Mouse (Mus musculus) E14TG2a.4 (cell line): ENCODE results near the gene Gm3404.

Experiments used
- H3K27me3 ChIP-seq: 2 replicates; pipeline ENCODE4 v1.6.1; 2014; ENCODE audit warnings: low read length, control low read depth; ENCODE audit not compliant: insufficient read depth
- H3K36me3 ChIP-seq: 2 replicates; pipeline ENCODE4 v1.6.1; 2014; ENCODE audit warnings: low read length, control low read depth; ENCODE audit not compliant: insufficient read depth
- H3K4me1 ChIP-seq: replicated peaks from 2 replicates; pipeline ENCODE4 v1.6.1; 2014; ENCODE audit warnings: low read depth, low read length, control low read depth
- H3K4me3 ChIP-seq: replicated peaks from 2 replicates; pipeline ENCODE4 v1.5.1; 2014; ENCODE audit warnings: mild to moderate bottlenecking, low read length
- H3K9me3 ChIP-seq: 2 replicates; pipeline ENCODE4 v1.6.1; 2014; ENCODE audit warnings: low read length, control low read depth
- CTCF ChIP-seq: conservative IDR thresholded peaks from 2 replicates; pipeline ENCODE4 v1.5.1; 2014; ENCODE audit warnings: low read length
- POU5F1 ChIP-seq: IDR thresholded peaks from 2 replicates; pipeline ENCODE4 v1.6.1; 2014; ENCODE audit warnings: low read length, borderline replicate concordance

The Gm3404 gene

DNA sequence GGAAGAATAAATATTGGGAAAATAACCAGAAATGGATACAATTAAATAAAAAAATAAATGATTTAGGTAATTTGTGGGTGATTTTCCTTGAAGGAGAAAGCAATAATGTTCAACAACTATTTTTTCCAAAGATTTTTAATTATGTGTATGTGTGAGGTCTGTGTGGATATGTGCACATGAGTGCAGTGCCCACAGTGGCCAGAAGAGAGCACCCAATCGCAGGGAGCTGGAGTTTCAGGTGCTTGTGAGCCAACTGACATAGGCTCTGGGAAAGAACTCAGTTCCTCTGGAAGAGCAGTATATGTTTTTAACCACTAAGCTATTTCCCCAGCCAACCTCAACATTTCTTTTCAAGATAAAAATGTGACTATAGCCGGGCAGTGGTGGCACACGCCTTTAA is 51.1 kb downstream of the Gm3404 start:
- H3K9me3 ChIP-seq, result no peaks in the 10 kb centered on the region
- H3K4me3 ChIP-seq, result no peak overlapping the region
- peaks cover 6% of the 10 kb centered on the region; the same call in 1 of the 2 replicates for H3K27me3 ChIP-seq
- no peaks in the 10 kb centered on the region for H3K4me1 ChIP-seq
- peak; percentile 65 for TF ChIP-seq CTCF
- TF ChIP-seq POU5F1, result no peak
- H3K36me3 ChIP-seq, result no peaks in the 10 kb centered on the region
